Mouse (Mus musculus): ENCODE measurements around the gene Etl4. TPM values are rescaled to one million over a fixed set of nuclear protein-coding genes. Genes with fewer than 3 reads are reported as not detected.

Gene Etl4
- polyA plus RNA-seq, 1 experiment = 7.4 TPM

DNA sequence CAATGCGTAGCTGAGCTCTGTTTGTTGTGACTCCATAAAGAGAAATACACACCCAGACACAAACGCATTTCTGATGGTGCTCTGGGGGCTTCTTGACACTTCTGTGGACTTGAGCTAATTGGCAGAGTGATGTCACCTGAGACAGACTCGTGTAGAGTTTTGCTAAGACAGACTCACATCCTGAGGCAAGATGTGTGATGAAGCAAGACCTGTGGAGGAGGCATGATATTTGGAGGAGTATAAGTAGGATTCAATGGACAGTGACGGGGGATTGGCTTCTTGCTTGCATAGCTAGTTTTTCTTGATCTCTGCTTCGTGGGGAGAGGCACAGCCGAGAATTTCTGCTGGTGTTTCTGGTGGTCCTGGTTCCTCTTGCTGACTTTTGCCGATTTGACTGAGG is 908.6 kb downstream of the Etl4 start:
- no peak overlapping the region for H3K4me2 ChIP-seq (ENCODE audit: low read depth)
- H3K4me3 ChIP-seq = no peak overlapping the region
- no peak overlapping the region for H3ac ChIP-seq (ENCODE audit: control insufficient read depth, insufficient read length)
- H3K36me3 ChIP-seq (ENCODE audit: control insufficient read depth, insufficient read depth) = no peaks in the 10 kb centered on the region
- no peak for TF ChIP-seq MAX (IDR thresholded peaks at IDR 0.05; ENCODE audit: low read depth)
- H3K27me3 ChIP-seq (ENCODE audit: control insufficient read depth, insufficient read depth, insufficient read length) = no peaks in the 10 kb centered on the region
- H3K79me2 ChIP-seq (ENCODE audit: control insufficient read depth, insufficient read depth) = no peaks in the 10 kb centered on the region

DNA sequence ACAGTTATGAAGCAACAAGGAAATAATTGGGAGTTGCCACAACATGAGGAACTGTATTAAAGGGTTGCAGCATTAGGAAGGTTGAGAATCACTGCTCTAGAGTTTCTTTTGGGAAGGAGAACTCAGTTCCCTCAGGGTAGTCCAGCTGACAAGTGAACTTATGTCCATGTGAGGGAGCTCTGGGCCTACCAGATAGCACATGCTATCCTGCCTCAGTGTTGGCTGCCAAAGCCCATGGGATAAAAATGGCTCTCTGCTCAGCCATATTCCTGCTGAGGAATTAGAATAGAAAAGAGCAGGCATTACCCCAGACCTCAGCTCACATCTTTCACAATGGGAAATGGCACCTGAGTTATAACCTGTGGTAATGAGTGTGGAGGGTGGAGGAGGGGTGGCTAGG is 916.7 kb downstream of the Etl4 start:
- Histone ChIP-seq H3K4me3 (no peak overlapping the region), H3K27me3 (ENCODE audit: control insufficient read depth, insufficient read depth, insufficient read length) (no peaks in the 10 kb centered on the region), H3ac (ENCODE audit: control insufficient read depth, insufficient read length) (no peak overlapping the region), H3K36me3 (ENCODE audit: control insufficient read depth, insufficient read depth) (no peaks in the 10 kb centered on the region), H3K4me2 (ENCODE audit: low read depth) (no peak overlapping the region), H3K79me2 (ENCODE audit: control insufficient read depth, insufficient read depth) (no peaks in the 10 kb centered on the region)
- TF ChIP-seq E2F4 (IDR thresholded peaks at IDR 0.05; ENCODE audit: insufficient read depth) (no peak), TCF3 (IDR thresholded peaks at IDR 0.05; ENCODE audit: insufficient read length, low read depth) (no peak), MAX (IDR thresholded peaks at IDR 0.05; ENCODE audit: low read depth) (no peak), MYOD1 (IDR thresholded peaks at IDR 0.05; ENCODE audit: control insufficient read depth in 1 of 3, insufficient read length in 2 of 3, low read depth in 2 of 3) (no peak), TCF12 (IDR thresholded peaks at IDR 0.05; ENCODE audit: insufficient read depth, poor library complexity, severe bottlenecking) (no peak), USF1 (IDR thresholded peaks at IDR 0.05; ENCODE audit: low read depth) (no peak), REST (IDR thresholded peaks at IDR 0.05; ENCODE audit: insufficient read depth, insufficient read length) (no peak), SRF (IDR thresholded peaks at IDR 0.05; ENCODE audit: control insufficient read depth, insufficient read length, low read depth) (no peak), POLR2A (IDR thresholded peaks at IDR 0.05; ENCODE audit: insufficient read length, low read depth) (no peak), POLR2AphosphoS2 (IDR thresholded peaks at IDR 0.05; ENCODE audit: insufficient read length, low read depth) (no peak), MYOG (IDR thresholded peaks at IDR 0.05; ENCODE audit: control insufficient read depth in 1 of 3, insufficient read depth in 1 of 3, insufficient read length in 2 of 3, low read depth in 2 of 3) (no peak), CEBPB (IDR thresholded peaks at IDR 0.05; ENCODE audit: insufficient read depth, poor library complexity, severe bottlenecking) (no peak)

DNA sequence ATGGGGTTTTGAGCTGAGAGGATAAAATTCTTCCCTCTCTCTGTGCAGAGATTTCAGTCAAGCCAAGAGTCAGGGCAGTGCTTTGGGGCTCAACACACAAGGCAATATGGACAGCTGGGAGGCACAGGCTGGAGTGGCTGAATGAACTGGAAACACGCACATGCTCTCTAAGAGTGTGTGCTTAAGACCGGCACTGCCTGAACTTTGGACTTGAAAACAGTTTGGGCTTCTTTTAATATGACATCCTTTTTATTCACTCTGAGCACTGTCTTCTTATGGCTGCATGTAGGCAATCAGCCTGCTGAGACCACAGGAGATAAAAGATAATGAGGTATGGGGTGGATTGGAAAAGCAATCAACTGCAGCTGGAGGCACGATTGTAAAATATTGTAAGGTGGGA is 921.3 kb downstream of the Etl4 start:
- no peaks in the 10 kb centered on the region for H3K79me2 ChIP-seq (ENCODE audit: control insufficient read depth, insufficient read depth)

GRCm38 (mm10) chr2:20831608-20832406 is 922.2 kb downstream of the Etl4 start:
- Histone ChIP-seq H3ac (ENCODE audit: control insufficient read depth, insufficient read length) (no peak overlapping the region), H3K36me3 (ENCODE audit: control insufficient read depth, insufficient read depth) (no peaks in the 10 kb centered on the region), H3K27me3 (ENCODE audit: control insufficient read depth, insufficient read depth, insufficient read length) (no peaks in the 10 kb centered on the region), H3K79me2 (ENCODE audit: control insufficient read depth, insufficient read depth) (no peaks in the 10 kb centered on the region), H3K4me3 (no peak overlapping the region), H3K4me2 (ENCODE audit: low read depth) (no peak overlapping the region)
- no peak for TF ChIP-seq MAX (IDR thresholded peaks at IDR 0.05; ENCODE audit: low read depth)
- TF ChIP-seq POLR2A (IDR thresholded peaks at IDR 0.05; ENCODE audit: insufficient read length, low read depth) = no peak
- no peak for TF ChIP-seq TCF12 (IDR thresholded peaks at IDR 0.05; ENCODE audit: insufficient read depth, poor library complexity, severe bottlenecking)
- no peak for TF ChIP-seq MYOD1 (IDR thresholded peaks at IDR 0.05; ENCODE audit: control insufficient read depth in 1 of 3, insufficient read length in 2 of 3, low read depth in 2 of 3)
- no peak for TF ChIP-seq USF1 (IDR thresholded peaks at IDR 0.05; ENCODE audit: low read depth)

More for the DNA sequence above, 921.3 kb downstream of the Etl4 start:
- TF ChIP-seq POLR2A (IDR thresholded peaks at IDR 0.05; ENCODE audit: insufficient read length, low read depth) (no peak), POLR2AphosphoS2 (IDR thresholded peaks at IDR 0.05; ENCODE audit: insufficient read length, low read depth) (no peak), MAX (IDR thresholded peaks at IDR 0.05; ENCODE audit: low read depth) (no peak)
- H3K36me3 ChIP-seq (ENCODE audit: control insufficient read depth, insufficient read depth) = no peaks in the 10 kb centered on the region
- no peak overlapping the region for H3ac ChIP-seq (ENCODE audit: control insufficient read depth, insufficient read length)
- H3K4me3 ChIP-seq = no peak overlapping the region
- H3K27me3 ChIP-seq (ENCODE audit: control insufficient read depth, insufficient read depth, insufficient read length) = no peaks in the 10 kb centered on the region
- no peak overlapping the region for H3K4me2 ChIP-seq (ENCODE audit: low read depth)

GRCm38 (mm10) chr2:20849346-20849745 is 939.8 kb downstream of the Etl4 start:
- no peaks in the 10 kb centered on the region for H3K27me3 ChIP-seq (ENCODE audit: control insufficient read depth, insufficient read depth, insufficient read length)
- H3K4me3 ChIP-seq = no peak overlapping the region
- TF ChIP-seq E2F4 (IDR thresholded peaks at IDR 0.05; ENCODE audit: insufficient read depth) (no peak), TCF12 (IDR thresholded peaks at IDR 0.05; ENCODE audit: insufficient read depth, poor library complexity, severe bottlenecking) (no peak), CEBPB (IDR thresholded peaks at IDR 0.05; ENCODE audit: insufficient read depth, poor library complexity, severe bottlenecking) (no peak), USF1 (IDR thresholded peaks at IDR 0.05; ENCODE audit: low read depth) (no peak), TCF3 (IDR thresholded peaks at IDR 0.05; ENCODE audit: insufficient read length, low read depth) (no peak), REST (IDR thresholded peaks at IDR 0.05; ENCODE audit: insufficient read depth, insufficient read length) (no peak), POLR2A (IDR thresholded peaks at IDR 0.05; ENCODE audit: insufficient read length, low read depth) (no peak), MYOD1 (IDR thresholded peaks at IDR 0.05; ENCODE audit: control insufficient read depth in 1 of 3, insufficient read length in 2 of 3, low read depth in 2 of 3) (no peak), MYOG (IDR thresholded peaks at IDR 0.05; ENCODE audit: control insufficient read depth in 1 of 3, insufficient read depth in 1 of 3, insufficient read length in 2 of 3, low read depth in 2 of 3) (no peak), SRF (IDR thresholded peaks at IDR 0.05; ENCODE audit: control insufficient read depth, insufficient read length, low read depth) (no peak), POLR2AphosphoS2 (IDR thresholded peaks at IDR 0.05; ENCODE audit: insufficient read length, low read depth) (no peak), MAX (IDR thresholded peaks at IDR 0.05; ENCODE audit: low read depth) (no peak)

More at GRCm38 (mm10) chr2:20849346-20849745, 939.8 kb downstream of the Etl4 start:
- H3K4me2 ChIP-seq (ENCODE audit: low read depth) = no peak overlapping the region
- peaks cover 50% of the 10 kb centered on the region for H3K36me3 ChIP-seq (ENCODE audit: control insufficient read depth, insufficient read depth)
- H3ac ChIP-seq (ENCODE audit: control insufficient read depth, insufficient read length) = no peak overlapping the region
- H3K79me2 ChIP-seq (ENCODE audit: control insufficient read depth, insufficient read depth) = no peaks in the 10 kb centered on the region

Data from myocyte (in vitro differentiated cells).